Mouse (Mus musculus): ENCODE measurements at regions not wholly inside any gene's neighbourhood (a gene's known extent, or its start where the extent isn't known, plus 50 kb on each side); places are given as distances from the start of the nearest gene placed in this dataset.

GRCm38 (mm10) chr1:52397460-52397859 lies 103.0 kb downstream of the Nab1 start:
- TF ChIP-seq CTCF (IDR thresholded peaks at IDR 0.05; ENCODE audit: borderline replicate concordance, insufficient read depth, low read depth, low read length) (no peak), POLR2A (IDR thresholded peaks at IDR 0.05; ENCODE audit: borderline replicate concordance, insufficient read depth, low read length) (no peak)
